Mouse (Mus musculus): Measurements from ENCODE around the gene Wasf2. TPM values are rescaled to one million over a fixed set of nuclear protein-coding genes. Genes with fewer than 3 reads are reported as not detected.

Wasf2 gene
- 62.9 and 73.7 TPM in 2 replicates for polyA plus RNA-seq (2016; fragmentation: Nextera tagmentation; extraction: Ambion mirVana)

DNA sequence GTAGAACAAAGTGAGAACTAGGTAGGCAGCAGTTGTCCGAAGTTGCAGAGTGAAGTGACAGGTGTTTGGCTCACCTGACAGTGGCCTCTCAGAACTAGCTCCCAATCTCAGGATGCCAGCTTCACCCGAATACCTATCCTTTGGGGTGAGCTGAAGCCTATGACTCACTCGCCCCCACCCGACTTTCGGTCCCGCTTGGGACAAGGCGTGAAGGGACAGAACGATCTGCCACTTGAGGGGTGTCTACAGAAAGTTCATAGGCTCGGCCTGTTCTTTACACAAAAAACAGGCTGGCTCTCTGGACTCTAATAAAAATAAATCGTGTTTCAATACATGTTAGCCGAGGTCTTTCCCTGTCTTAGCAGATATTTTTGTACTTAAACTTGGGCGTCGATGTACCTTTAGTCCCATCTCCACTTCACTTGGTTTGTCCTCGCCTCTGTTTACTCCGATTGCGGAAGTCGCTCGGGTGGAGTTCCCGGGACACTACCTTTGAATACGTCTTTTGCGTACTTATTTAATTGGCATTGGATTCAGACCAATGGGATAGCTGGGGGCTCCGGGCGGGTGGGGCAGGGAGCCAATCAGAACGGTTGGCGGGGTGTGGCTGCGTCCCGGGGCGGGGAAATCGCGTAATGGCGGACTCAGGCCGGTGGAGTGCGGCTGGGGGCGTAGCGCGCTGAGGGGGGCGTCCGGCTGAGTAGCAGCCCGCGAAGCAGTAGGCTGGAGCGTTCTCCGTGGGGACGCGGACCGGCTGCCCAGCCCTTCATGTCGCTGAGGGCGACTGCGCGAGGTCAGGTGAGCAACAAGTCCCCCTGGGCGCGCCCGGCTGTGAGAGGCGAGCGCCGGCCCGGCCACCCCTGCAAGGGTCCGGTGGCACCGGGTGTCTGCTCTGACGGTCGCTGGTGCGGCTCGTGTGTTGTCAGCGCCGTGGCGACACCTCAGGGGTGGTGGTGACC, at the start of gene Wasf2:
Gene Wasf2, plus strand, starts transcription at position 575 of the 959 bp plus-strand sequence.
- Histone ChIP-seq H3K27ac (peak within 1 kb of the TSS; percentile 96), H3K4me1 (peaks cover 25% of the 10 kb centered on the region), H3K27me3 (ENCODE audit: low read depth, poor library complexity, severe bottlenecking) (no peaks in the 10 kb centered on the region), H3K9me3 (replicated peaks) (no peaks in the 10 kb centered on the region), H3K36me3 (peaks cover 15% of the 10 kb centered on the region), H3K4me3 (peak within 1 kb of the TSS; percentile 95)
- DNase-seq (ENCODE audit: low spot score) = peak; percentile 96
- under 1% methylated on average over 65 of the region's 65 CpGs for WGBS

GRCm38 (mm10) chr4:133080862-133081261, 49.4 kb upstream of the Wasf2 start:
- H3K36me3 ChIP-seq = peaks cover 40% of the 10 kb centered on the region
- no peak for DNase-seq (ENCODE audit: low spot score)
- 95% methylated on average over 3 of the region's 3 CpGs for WGBS
- H3K4me3 ChIP-seq = no peak overlapping the region
- H3K4me1 ChIP-seq = peaks cover 38% of the 10 kb centered on the region
- H3K27ac ChIP-seq = no peak overlapping the region
- peaks cover 10% of the 10 kb centered on the region; the same call in 1 of the 2 replicates for H3K27me3 ChIP-seq (ENCODE audit: low read depth, poor library complexity, severe bottlenecking)
- no peaks in the 10 kb centered on the region for H3K9me3 ChIP-seq (replicated peaks)

DNA sequence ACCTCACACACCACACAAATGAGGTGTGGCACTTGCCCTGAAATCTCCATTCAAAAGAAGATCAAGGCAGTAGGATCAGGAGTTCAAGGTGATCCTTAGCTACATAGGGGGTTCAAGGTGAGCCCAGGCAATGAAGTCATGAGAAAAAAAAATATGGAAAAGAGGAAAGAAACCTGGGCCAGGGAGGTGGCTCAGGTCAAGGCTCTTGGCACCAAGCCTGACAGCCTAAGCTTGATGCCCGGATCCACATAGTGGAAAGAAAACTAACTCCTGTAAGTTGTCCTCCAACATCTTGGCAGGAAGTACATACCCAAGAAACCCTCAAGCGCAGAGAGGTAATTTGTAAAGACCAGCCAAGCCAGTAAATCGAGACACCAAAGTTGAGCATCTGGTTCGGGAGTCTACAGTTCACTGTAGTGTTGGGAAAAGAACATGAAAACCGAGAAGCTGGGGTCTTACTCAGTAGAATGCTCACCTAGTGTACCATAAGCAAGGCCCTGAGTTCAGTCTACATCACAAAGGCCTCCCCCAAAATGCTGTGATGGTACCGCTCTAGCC, 48.0 kb upstream of the Wasf2 start:
- DNase-seq (ENCODE audit: low spot score) = no peak
- peaks cover 10% of the 10 kb centered on the region; the same call in 1 of the 2 replicates for H3K27me3 ChIP-seq (ENCODE audit: low read depth, poor library complexity, severe bottlenecking)
- H3K9me3 ChIP-seq (replicated peaks) = no peaks in the 10 kb centered on the region
- H3K36me3 ChIP-seq = peaks cover 27% of the 10 kb centered on the region
- peaks cover 47% of the 10 kb centered on the region for H3K4me1 ChIP-seq
- 91% methylated on average over 6 of the region's 6 CpGs for WGBS
- H3K27ac ChIP-seq = no peak overlapping the region
- H3K4me3 ChIP-seq = no peak overlapping the region

- Histone ChIP-seq H3K4me3 (peak overlapping the region; percentile 59; the same call in 1 of the 2 replicates), H3K36me3 (peaks cover 10% of the 10 kb centered on the region), H3K27ac (peak overlapping the region; percentile 78), H3K27me3 (ENCODE audit: low read depth, poor library complexity, severe bottlenecking) (peaks cover 10% of the 10 kb centered on the region; the same call in 1 of the 2 replicates), H3K4me1 (peaks cover 49% of the 10 kb centered on the region), H3K9me3 (replicated peaks) (no peaks in the 10 kb centered on the region)
- no peak for DNase-seq (ENCODE audit: low spot score)
- WGBS = 32% methylated on average over 3 of the region's 3 CpGs
Measured at GRCm38 (mm10) chr4:133083991-133084861, 46.1 kb upstream of the Wasf2 start.

DNA sequence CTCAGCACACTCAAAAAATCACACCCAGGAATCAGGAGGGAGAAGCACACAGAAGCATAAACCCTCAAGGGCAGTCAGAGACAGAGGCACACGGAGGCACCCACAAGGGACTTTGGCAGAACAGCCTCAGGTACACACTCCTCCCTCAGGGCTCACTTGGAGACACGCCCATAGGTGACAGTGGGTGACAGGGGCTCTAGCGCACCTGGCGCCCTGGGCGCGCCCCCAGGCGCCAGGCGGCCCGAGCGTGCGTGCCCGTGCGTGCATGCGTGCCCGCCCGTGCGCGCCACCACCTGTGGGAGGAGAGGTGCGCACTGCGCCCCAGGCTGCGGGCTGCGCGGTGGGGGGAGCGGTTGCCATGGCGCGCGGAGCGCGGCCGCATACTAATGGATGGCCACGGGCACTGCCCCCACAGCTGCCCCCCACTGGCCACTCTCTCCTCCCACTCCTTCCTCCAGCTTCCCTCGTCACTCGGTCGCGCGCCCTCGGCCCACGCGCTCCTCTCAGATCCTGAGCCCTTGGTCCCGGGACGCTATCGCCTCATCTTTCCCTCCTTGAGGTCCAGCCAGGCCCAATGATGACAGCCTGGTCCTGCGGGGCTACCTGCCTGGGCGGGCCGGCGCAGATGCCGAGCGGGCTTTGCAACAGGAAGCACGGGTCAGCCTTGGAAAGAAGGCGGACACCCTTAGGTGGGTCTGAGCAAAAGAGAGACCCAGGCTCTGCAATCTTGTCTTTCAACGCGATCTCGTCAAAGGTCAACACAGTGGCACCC, 45.1 kb upstream of the Wasf2 start:
- Histone ChIP-seq H3K4me1 (peaks cover 53% of the 10 kb centered on the region), H3K9me3 (replicated peaks) (no peaks in the 10 kb centered on the region), H3K27ac (peak overlapping the region; percentile 78), H3K4me3 (peak overlapping the region; percentile 59), H3K27me3 (ENCODE audit: low read depth, poor library complexity, severe bottlenecking) (peaks cover 10% of the 10 kb centered on the region; the same call in 1 of the 2 replicates), H3K36me3 (peaks cover under 1% of the 10 kb centered on the region; the same call in 1 of the 2 replicates)
- WGBS = 1% methylated on average over 53 of the region's 53 CpGs
- DNase-seq (ENCODE audit: low spot score) = peak; percentile 68

DNA sequence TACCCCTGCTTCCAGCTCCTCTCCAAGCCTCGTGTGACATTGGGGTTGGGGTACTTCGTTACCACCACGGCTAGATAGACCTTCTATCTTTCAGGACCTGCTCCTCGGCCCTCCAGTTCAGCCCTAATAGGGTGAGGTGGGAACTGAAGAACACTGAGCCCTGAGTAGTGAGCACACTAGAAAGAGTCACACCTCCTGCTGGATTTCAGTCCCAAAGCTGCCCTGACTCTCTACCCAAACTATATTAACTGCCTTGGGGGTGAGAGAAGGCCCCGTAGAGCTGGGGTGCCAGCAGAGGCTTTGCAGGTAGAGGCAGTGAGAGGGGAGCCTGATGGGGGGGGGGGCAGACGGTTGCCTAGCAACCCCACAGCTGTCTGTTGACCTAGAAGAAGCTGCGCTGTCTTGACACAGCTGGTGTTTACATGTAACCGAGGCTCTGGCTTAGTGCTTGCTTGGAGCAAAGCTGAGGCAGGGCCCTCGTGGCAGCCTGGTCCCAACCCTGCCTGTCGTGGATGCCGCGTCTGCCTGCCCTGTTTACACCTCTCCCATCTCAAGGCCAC, 44.4 kb upstream of the Wasf2 start:
- Histone ChIP-seq H3K9me3 (replicated peaks) (no peaks in the 10 kb centered on the region), H3K27ac (peak overlapping the region; percentile 78), H3K4me1 (peaks cover 60% of the 10 kb centered on the region), H3K36me3 (no peaks in the 10 kb centered on the region), H3K27me3 (ENCODE audit: low read depth, poor library complexity, severe bottlenecking) (peaks cover 10% of the 10 kb centered on the region; the same call in 1 of the 2 replicates), H3K4me3 (peak overlapping the region; percentile 59)
- DNase-seq (ENCODE audit: low spot score) = no peak
- 11% methylated on average over 12 of the region's 12 CpGs for WGBS

DNA sequence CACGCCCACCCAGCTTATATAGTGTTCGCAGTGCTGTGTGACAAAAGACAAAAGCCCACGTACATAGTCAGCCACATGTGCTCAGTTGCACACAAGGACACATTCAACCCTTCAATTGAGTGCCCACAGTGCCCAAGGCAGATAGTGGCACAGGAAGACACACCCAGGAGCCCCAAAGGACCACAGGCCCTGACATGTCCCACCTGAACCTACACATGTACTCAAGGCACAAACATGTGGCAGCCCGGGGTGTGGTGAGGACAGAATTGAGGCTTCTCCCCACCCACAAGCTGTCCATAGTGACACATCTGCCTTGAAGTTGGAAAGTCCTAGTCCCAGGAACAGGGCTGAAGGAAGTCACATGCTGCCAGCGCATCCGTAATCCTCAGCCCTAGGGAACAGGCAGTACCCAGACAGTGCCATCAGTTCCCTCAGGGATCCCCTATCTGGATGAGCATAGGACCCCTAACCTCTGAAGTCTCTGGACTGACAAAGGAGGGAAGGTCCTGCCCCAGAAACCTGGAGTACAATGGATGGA, 43.1 kb upstream of the Wasf2 start:
- no peak for DNase-seq (ENCODE audit: low spot score)
- 0 out of 2 replicates have a peak overlapping the region, but pooled peaks have one; percentile 14 for H3K4me3 ChIP-seq
- WGBS = 94% methylated on average over 6 of the region's 6 CpGs
- H3K27ac ChIP-seq = peak overlapping the region; percentile 53
- peaks cover 74% of the 10 kb centered on the region for H3K4me1 ChIP-seq
- H3K9me3 ChIP-seq (replicated peaks) = no peaks in the 10 kb centered on the region
- H3K36me3 ChIP-seq = no peaks in the 10 kb centered on the region
- peaks cover 10% of the 10 kb centered on the region; the same call in 1 of the 2 replicates for H3K27me3 ChIP-seq (ENCODE audit: low read depth, poor library complexity, severe bottlenecking)

DNA sequence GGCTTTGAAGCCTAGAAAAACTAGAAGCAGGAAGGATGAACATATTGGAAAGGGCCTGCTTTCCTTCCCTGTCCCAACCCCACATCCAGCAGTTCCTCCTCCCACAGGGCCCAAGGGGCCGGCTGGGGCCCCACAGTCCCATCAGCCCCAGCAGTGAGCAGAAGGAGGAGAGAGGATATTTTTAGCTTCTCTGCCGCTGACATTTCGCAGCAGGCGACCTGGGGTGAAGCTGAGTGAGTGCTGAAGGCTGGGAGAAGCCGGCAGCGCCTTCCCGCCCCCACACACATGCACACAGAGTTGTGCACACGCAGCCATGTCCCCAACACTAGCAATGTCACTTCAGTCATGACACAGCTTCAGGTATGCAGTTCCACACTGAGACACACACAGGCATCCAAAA, 42.5 kb upstream of the Wasf2 start:
- WGBS = 38% methylated on average over 8 of the region's 8 CpGs
- Histone ChIP-seq H3K4me1 (peaks cover 80% of the 10 kb centered on the region), H3K9me3 (replicated peaks) (no peaks in the 10 kb centered on the region), H3K36me3 (no peaks in the 10 kb centered on the region), H3K4me3 (no peak overlapping the region), H3K27me3 (ENCODE audit: low read depth, poor library complexity, severe bottlenecking) (peaks cover 16% of the 10 kb centered on the region; the same call in 1 of the 2 replicates), H3K27ac (peak overlapping the region; percentile 53)
- DNase-seq (ENCODE audit: low spot score) = no peak

DNA sequence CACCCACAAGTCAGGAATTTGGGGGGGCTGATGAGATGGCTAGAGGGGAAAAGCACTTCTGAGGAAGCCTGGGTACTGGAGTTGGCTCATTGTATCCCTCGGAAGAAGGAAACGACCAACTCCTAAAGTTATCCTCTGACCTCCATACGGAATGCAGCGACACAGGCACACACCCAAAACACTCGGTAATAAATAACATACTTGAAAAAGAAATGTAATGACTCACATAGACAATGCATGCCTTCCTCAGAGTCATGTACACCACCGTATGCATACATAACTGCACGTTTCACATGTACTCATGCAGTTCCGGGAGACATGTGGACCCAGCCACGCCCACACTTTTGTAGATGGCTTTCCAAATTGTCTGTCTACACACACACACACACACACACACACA, 41.0 kb upstream of the Wasf2 start:
- Histone ChIP-seq H3K9me3 (replicated peaks) (no peaks in the 10 kb centered on the region), H3K36me3 (no peaks in the 10 kb centered on the region), H3K4me3 (no peak overlapping the region), H3K4me1 (peaks cover 86% of the 10 kb centered on the region), H3K27ac (peak overlapping the region; percentile 91), H3K27me3 (ENCODE audit: low read depth, poor library complexity, severe bottlenecking) (peaks cover 20% of the 10 kb centered on the region; the same call in 1 of the 2 replicates)
- DNase-seq (ENCODE audit: low spot score) = no peak
- WGBS = 93% methylated on average over 9 of the region's 9 CpGs

- 76% methylated on average over 4 of the region's 4 CpGs for WGBS
- no peak for DNase-seq (ENCODE audit: low spot score)
- H3K27ac ChIP-seq = peak overlapping the region; percentile 91
- H3K36me3 ChIP-seq = no peaks in the 10 kb centered on the region
- peak overlapping the region; percentile 25; the same call in 1 of the 2 replicates for H3K4me3 ChIP-seq
- peaks cover 86% of the 10 kb centered on the region for H3K4me1 ChIP-seq
- peaks cover 18% of the 10 kb centered on the region; the same call in 1 of the 2 replicates for H3K27me3 ChIP-seq (ENCODE audit: low read depth, poor library complexity, severe bottlenecking)
- H3K9me3 ChIP-seq (replicated peaks) = no peaks in the 10 kb centered on the region
Measured at GRCm38 (mm10) chr4:133089802-133090201, 40.5 kb upstream of the Wasf2 start.

- Histone ChIP-seq H3K4me1 (peaks cover 86% of the 10 kb centered on the region), H3K27me3 (ENCODE audit: low read depth, poor library complexity, severe bottlenecking) (peaks cover 13% of the 10 kb centered on the region; the same call in 1 of the 2 replicates), H3K36me3 (no peaks in the 10 kb centered on the region), H3K4me3 (peak overlapping the region; percentile 25; the same call in 1 of the 2 replicates), H3K27ac (peak overlapping the region; percentile 91), H3K9me3 (replicated peaks) (no peaks in the 10 kb centered on the region)
- WGBS = 30% methylated on average over 8 of the region's 8 CpGs
- DNase-seq (ENCODE audit: low spot score) = no peak
Measured at GRCm38 (mm10) chr4:133090276-133090719, 40.0 kb upstream of the Wasf2 start.

All from limb, embryonic 10.5 days (tissue).